Mouse (Mus musculus) mouse trophoblast stem cell (cell line): ENCODE data around the gene Olfr605.
"Not testable (repeated sequence)": the region's sequence is repeated elsewhere in the genome, so short reads cannot be mapped to it uniquely, and the experiment has no call there.

ENCODE experiments used
- in situ Hi-C, 2 experiments: fragments of 300-500 bp; cut with MseI, MboI; formaldehyde crosslinking; loops; 2 replicates in 1 of 2; 3 replicates in 1 of 2; pipeline ENCODE4 v1.15.1; 2025

Olfr605 gene

DNA sequence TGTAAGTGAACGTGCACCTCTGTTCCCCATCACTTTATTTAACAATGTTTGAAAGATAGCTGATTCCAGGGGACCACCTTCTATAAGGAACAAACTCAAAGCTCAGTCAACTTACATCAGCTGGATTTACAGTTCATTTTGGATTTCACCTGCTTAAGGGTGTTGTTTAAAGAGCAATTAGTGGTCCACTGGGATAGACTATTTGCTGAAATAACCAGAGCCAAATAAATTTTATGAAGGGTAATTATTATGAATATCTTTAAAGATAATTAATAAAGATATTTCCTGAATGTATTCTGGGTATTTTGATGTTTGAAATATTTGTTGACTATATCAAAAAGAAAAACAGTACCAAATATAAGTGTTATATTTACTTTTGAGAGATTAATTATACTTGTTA is at the start of gene Olfr605:
Olfr605 (minus strand) TSS at position 101 of the 400 bp plus-strand sequence.
- in situ Hi-C loops, result no loop called here

GRCm38 (mm10) chr7:103477106-103477505 is 31.9 kb upstream of the Olfr605 start:
- in situ Hi-C loops, result not testable (repeated sequence)

DNA sequence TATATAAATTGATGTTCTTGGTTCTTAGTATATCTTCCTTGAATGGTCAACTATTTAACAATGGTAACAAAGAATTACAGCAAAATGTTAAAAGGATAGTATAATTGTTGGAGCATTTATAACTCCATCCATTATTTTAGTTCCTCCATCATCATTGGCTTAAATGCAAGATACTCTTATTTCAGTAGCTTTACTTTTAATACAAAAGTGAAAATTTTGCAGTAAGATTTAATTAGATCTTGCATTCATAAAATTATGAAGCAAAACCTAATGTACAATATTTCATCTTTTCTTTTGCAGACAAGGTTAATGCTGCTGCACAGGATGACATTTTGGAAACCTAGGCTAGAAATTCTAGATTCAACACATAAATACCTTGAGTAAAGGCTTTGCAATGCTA is 24.3 kb upstream of the Olfr605 start, which contains the start of gene Olfr608:
Olfr608 (plus strand) TSS at position 301 of the 400 bp plus-strand sequence.
- in situ Hi-C loops, result no loop called here

GRCm38 (mm10) chr7:103460590-103460989 is 15.4 kb upstream of the Olfr605 start:
- in situ Hi-C loops, result no loop called here

- in situ Hi-C loops, result no loop called here
Measured at GRCm38 (mm10) chr7:103448746-103449145, 3.5 kb upstream of the Olfr605 start, which contains the start of gene Olfr606. Gene Olfr606, plus strand, starts transcription at chr7:103449046.

DNA sequence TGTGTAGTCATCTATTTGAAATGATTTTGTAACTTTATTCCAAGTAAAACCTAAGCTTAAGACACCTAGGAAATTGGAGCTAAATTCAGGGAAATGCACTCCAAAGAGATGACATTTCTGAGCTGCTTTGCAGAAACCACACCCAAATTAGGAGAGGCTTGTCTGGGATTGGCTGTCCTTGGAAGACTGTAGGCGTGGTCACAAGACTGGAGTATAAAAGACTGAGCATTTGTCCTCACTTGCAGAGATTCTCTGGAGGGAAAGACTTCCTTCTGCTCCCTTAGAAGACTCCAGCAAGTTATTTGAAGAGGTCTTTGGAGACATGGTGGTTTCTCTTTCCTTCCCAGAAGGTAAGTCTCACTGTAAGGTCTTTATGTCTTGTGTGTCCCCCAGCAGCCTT is 30.5 kb downstream of the Olfr605 start, which contains the start of gene Usp17lc:
Usp17lc (plus strand) TSS at position 301 of the 400 bp plus-strand sequence.
- in situ Hi-C loops, result not testable (repeated sequence)

- in situ Hi-C loops, result not testable (repeated sequence)
Measured at GRCm38 (mm10) chr7:103406521-103407055, 38.7 kb downstream of the Olfr605 start.

GRCm38 (mm10) chr7:103398981-103399380 is 46.3 kb downstream of the Olfr605 start:
- in situ Hi-C loops, result no loop called here

DNA sequence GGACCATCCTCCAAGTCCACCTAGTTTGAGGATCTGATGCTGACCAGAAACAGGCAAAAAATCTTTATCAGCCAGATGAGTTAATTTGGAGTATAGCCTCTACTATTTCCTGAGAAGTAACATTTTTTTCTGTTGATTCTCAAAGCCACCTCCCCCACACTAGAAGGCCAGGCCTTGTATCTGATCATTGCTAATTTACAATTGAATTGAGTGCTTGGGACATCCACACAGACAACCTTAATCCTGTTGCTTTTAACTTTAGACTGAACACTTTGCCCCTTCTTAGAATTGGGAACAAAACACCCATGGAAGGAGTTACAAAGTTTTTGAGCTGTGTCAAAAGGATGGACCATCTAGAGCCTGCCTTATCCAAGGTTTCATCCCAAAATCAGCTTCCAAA is 47.5 kb downstream of the Olfr605 start:
- in situ Hi-C loops, result no loop called here
